Mouse (Mus musculus): ENCODE results near the gene Usf2. TPM values are rescaled to one million over a fixed set of nuclear protein-coding genes. Genes with fewer than 3 reads are reported as not detected.

The Usf2 gene
- polyA plus RNA-seq, 1 experiment = 88.6 TPM

DNA sequence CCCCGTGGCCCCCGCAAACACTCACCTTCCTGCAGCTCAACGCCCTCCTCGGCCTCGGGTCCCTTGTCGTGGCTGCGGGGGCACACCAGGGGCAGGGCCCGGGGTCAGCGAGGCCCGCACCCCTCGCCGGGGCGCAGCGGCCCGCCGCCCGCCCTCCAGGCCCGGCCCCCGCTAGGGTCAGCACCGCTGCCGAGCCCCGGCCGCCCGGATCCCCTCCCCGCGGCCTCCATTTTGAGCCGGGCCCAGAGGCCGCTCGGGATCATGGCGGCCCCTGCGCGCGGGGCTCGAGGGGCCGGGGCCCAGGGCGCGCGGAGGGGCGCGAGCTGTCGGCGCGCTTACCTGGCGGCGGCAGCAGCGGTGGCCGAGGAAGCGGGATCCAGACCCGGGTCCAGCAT lies 249 bp downstream of the Usf2 start:
- Histone ChIP-seq H3K4me3 (peak overlapping the region; percentile 32), H3K27me3 (ENCODE audit: control insufficient read depth, insufficient read depth, insufficient read length) (no peaks in the 10 kb centered on the region), H3K79me2 (ENCODE audit: control insufficient read depth, insufficient read depth) (peaks cover 8% of the 10 kb centered on the region), H3ac (ENCODE audit: control insufficient read depth, insufficient read length) (peak overlapping the region; percentile 89), H3K4me2 (ENCODE audit: low read depth) (no peak overlapping the region), H3K36me3 (ENCODE audit: control insufficient read depth, insufficient read depth) (no peaks in the 10 kb centered on the region)
- TF ChIP-seq MYOD1 (IDR thresholded peaks at IDR 0.05; ENCODE audit: control insufficient read depth in 1 of 3, insufficient read length in 2 of 3, low read depth in 2 of 3) (no peak), SRF (IDR thresholded peaks at IDR 0.05; ENCODE audit: control insufficient read depth, insufficient read length, low read depth) (no peak), POLR2A (IDR thresholded peaks at IDR 0.05; ENCODE audit: insufficient read length, low read depth) (no peak), REST (IDR thresholded peaks at IDR 0.05; ENCODE audit: insufficient read depth, insufficient read length) (no peak), TCF12 (IDR thresholded peaks at IDR 0.05; ENCODE audit: insufficient read depth, poor library complexity, severe bottlenecking) (no peak), CEBPB (IDR thresholded peaks at IDR 0.05; ENCODE audit: insufficient read depth, poor library complexity, severe bottlenecking) (no peak), POLR2AphosphoS2 (IDR thresholded peaks at IDR 0.05; ENCODE audit: insufficient read length, low read depth) (no peak), USF1 (IDR thresholded peaks at IDR 0.05; ENCODE audit: low read depth) (no peak), TCF3 (IDR thresholded peaks at IDR 0.05; ENCODE audit: insufficient read length, low read depth) (no peak), MAX (IDR thresholded peaks at IDR 0.05; ENCODE audit: low read depth) (no peak), MYOG (IDR thresholded peaks at IDR 0.05; ENCODE audit: control insufficient read depth in 1 of 3, insufficient read depth in 1 of 3, insufficient read length in 2 of 3, low read depth in 2 of 3) (no peak), E2F4 (IDR thresholded peaks at IDR 0.05; ENCODE audit: insufficient read depth) (no peak)

DNA sequence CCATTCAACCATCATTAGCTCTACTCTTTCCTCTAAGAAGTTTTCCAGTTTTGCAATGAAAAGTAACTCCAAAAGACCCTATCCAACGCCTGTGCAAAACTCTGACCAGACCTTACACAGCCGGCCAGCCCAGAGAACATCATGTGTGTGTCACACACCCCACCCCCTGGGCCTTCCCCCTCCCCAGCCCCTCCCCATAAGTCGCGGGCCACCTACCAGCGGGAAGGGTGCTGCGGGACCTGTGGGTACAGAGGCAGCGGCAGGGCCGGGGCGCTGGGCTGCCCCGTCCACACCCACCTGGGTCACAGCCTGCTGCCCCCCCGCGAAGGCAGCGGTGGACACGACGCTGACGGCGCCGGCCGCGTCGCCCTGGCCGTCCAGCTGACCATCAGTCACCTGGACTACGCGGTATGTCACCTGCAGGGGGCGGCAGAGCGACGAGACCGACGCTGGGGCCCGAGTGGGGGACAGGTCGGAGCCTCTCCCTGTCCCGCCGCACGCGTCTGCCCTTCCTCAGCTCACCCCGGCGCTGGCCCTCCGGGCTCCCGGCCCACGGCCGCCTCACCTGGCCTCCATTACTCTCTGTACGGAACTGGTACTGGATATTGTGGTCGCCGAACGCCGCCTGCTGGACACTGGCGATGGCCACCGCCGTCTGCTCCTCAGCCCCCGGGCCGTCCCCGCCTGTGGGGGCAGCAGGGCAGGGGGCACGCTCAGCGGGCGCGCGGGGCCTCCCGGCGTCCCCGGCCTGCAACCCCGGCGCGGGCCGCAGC lies 833 bp downstream of the Usf2 start:
- Histone ChIP-seq H3ac (ENCODE audit: control insufficient read depth, insufficient read length) (peak overlapping the region; percentile 89), H3K4me2 (ENCODE audit: low read depth) (peak overlapping the region; percentile 55), H3K27me3 (ENCODE audit: control insufficient read depth, insufficient read depth, insufficient read length) (no peaks in the 10 kb centered on the region), H3K79me2 (ENCODE audit: control insufficient read depth, insufficient read depth) (peaks cover 8% of the 10 kb centered on the region), H3K36me3 (ENCODE audit: control insufficient read depth, insufficient read depth) (no peaks in the 10 kb centered on the region), H3K4me3 (peak overlapping the region; percentile 32)
- TF ChIP-seq MYOD1 (IDR thresholded peaks at IDR 0.05; ENCODE audit: control insufficient read depth in 1 of 3, insufficient read length in 2 of 3, low read depth in 2 of 3) (peak in 2 of 3 experiments; percentile 41 to 65), MYOG (IDR thresholded peaks at IDR 0.05; ENCODE audit: control insufficient read depth in 1 of 3, insufficient read depth in 1 of 3, insufficient read length in 2 of 3, low read depth in 2 of 3) (peak in 2 of 3 experiments; percentile 65 to 76), POLR2A (IDR thresholded peaks at IDR 0.05; ENCODE audit: insufficient read length, low read depth) (peak; percentile 55), USF1 (IDR thresholded peaks at IDR 0.05; ENCODE audit: low read depth) (no peak), E2F4 (IDR thresholded peaks at IDR 0.05; ENCODE audit: insufficient read depth) (no peak)

DNA sequence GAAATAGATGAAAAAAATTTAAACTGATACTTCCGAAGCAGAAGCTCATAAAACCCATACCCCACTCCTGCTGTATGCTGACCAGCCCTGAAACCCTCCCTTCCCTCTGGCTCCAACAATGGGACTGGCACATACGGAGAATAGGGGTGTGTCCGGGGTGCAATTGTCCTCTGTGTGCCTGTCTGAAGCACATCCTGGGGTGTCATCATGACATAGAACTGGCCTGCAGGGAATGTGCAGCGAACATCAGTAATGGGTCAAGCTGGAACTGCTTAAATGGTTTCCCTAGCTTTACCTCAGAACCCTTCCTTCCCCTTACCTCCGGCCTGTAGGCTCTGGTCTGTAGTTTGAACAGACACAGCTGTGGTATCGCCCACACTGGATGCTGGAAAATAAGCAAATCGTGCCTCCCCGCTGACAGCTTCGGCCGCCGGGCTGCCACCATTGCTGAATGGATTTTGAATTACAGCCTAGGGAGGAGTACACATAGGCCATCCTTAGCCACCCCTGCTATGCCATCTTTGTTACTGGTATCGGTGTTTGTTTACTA lies 1.6 kb downstream of the Usf2 start:
- Histone ChIP-seq H3K4me3 (peak overlapping the region; percentile 32), H3K79me2 (ENCODE audit: control insufficient read depth, insufficient read depth) (peaks cover 8% of the 10 kb centered on the region), H3K36me3 (ENCODE audit: control insufficient read depth, insufficient read depth) (peaks cover 3% of the 10 kb centered on the region), H3ac (ENCODE audit: control insufficient read depth, insufficient read length) (peak overlapping the region; percentile 89), H3K4me2 (ENCODE audit: low read depth) (peak overlapping the region; percentile 55), H3K27me3 (ENCODE audit: control insufficient read depth, insufficient read depth, insufficient read length) (no peaks in the 10 kb centered on the region)
- TF ChIP-seq E2F4 (IDR thresholded peaks at IDR 0.05; ENCODE audit: insufficient read depth) = no peak
- TF ChIP-seq MYOG (IDR thresholded peaks at IDR 0.05; ENCODE audit: control insufficient read depth in 1 of 3, insufficient read depth in 1 of 3, insufficient read length in 2 of 3, low read depth in 2 of 3) = no peak

DNA sequence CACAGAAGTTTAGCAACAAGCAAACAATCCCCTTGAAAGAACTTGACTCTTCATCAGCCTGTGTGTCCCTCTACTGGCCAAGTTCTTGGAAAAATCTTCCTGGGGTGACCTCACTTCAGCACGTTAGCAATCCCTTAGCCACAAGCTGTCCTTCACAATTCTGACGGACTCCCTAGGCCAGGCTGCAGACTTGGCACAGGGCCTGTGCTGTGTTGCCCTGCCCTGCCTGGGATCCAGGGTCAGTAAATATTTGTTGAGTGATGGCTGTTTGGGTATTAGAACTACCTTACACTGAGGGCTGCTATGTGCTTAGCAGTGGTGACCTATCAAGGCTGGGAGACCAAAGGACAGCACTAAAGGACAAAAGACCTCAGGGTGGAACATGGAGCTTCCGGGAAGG lies 2.6 kb downstream of the Usf2 start:
- H3K36me3 ChIP-seq (ENCODE audit: control insufficient read depth, insufficient read depth) = peaks cover 6% of the 10 kb centered on the region
- H3K4me2 ChIP-seq (ENCODE audit: low read depth) = no peak overlapping the region
- TF ChIP-seq POLR2A (IDR thresholded peaks at IDR 0.05; ENCODE audit: insufficient read length, low read depth) (no peak), USF1 (IDR thresholded peaks at IDR 0.05; ENCODE audit: low read depth) (no peak), POLR2AphosphoS2 (IDR thresholded peaks at IDR 0.05; ENCODE audit: insufficient read length, low read depth) (no peak), TCF3 (IDR thresholded peaks at IDR 0.05; ENCODE audit: insufficient read length, low read depth) (no peak), TCF12 (IDR thresholded peaks at IDR 0.05; ENCODE audit: insufficient read depth, poor library complexity, severe bottlenecking) (no peak), E2F4 (IDR thresholded peaks at IDR 0.05; ENCODE audit: insufficient read depth) (no peak), MYOD1 (IDR thresholded peaks at IDR 0.05; ENCODE audit: control insufficient read depth in 1 of 3, insufficient read length in 2 of 3, low read depth in 2 of 3) (no peak), SRF (IDR thresholded peaks at IDR 0.05; ENCODE audit: control insufficient read depth, insufficient read length, low read depth) (no peak), MYOG (IDR thresholded peaks at IDR 0.05; ENCODE audit: control insufficient read depth in 1 of 3, insufficient read depth in 1 of 3, insufficient read length in 2 of 3, low read depth in 2 of 3) (no peak), REST (IDR thresholded peaks at IDR 0.05; ENCODE audit: insufficient read depth, insufficient read length) (no peak), MAX (IDR thresholded peaks at IDR 0.05; ENCODE audit: low read depth) (no peak), CEBPB (IDR thresholded peaks at IDR 0.05; ENCODE audit: insufficient read depth, poor library complexity, severe bottlenecking) (no peak)
- no peaks in the 10 kb centered on the region for H3K27me3 ChIP-seq (ENCODE audit: control insufficient read depth, insufficient read depth, insufficient read length)
- H3ac ChIP-seq (ENCODE audit: control insufficient read depth, insufficient read length) = no peak overlapping the region
- H3K79me2 ChIP-seq (ENCODE audit: control insufficient read depth, insufficient read depth) = peaks cover 8% of the 10 kb centered on the region
- no peak overlapping the region for H3K4me3 ChIP-seq

DNA sequence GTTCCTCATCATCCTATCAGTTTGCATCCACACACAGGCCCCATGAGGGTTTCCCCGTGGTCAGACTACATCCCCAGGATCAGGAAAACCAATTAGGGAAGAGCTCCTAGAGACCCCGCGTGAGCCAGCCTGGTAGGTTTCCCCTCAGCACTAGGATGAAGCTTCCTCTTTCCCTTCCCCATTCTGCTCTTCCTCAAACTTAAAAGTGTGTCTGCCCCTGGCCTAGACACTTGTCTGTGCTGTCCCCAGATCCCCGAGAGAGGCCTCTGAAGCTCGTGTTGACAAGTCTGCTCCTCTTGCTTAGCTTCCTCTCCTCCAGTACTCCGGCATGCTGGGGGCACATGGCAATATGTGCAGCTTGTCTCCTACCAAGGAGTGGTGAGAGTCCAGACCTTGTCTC lies 3.1 kb downstream of the Usf2 start:
- Histone ChIP-seq H3K4me3 (no peak overlapping the region), H3ac (ENCODE audit: control insufficient read depth, insufficient read length) (no peak overlapping the region), H3K79me2 (ENCODE audit: control insufficient read depth, insufficient read depth) (peaks cover 8% of the 10 kb centered on the region), H3K36me3 (ENCODE audit: control insufficient read depth, insufficient read depth) (peaks cover 6% of the 10 kb centered on the region), H3K4me2 (ENCODE audit: low read depth) (no peak overlapping the region), H3K27me3 (ENCODE audit: control insufficient read depth, insufficient read depth, insufficient read length) (no peaks in the 10 kb centered on the region)
- TF ChIP-seq POLR2A (IDR thresholded peaks at IDR 0.05; ENCODE audit: insufficient read length, low read depth) = no peak
- no peak for TF ChIP-seq E2F4 (IDR thresholded peaks at IDR 0.05; ENCODE audit: insufficient read depth)
- TF ChIP-seq USF1 (IDR thresholded peaks at IDR 0.05; ENCODE audit: low read depth) = no peak
- TF ChIP-seq MYOG (IDR thresholded peaks at IDR 0.05; ENCODE audit: control insufficient read depth in 1 of 3, insufficient read depth in 1 of 3, insufficient read length in 2 of 3, low read depth in 2 of 3) = no peak
- no peak for TF ChIP-seq CEBPB (IDR thresholded peaks at IDR 0.05; ENCODE audit: insufficient read depth, poor library complexity, severe bottlenecking)
- TF ChIP-seq SRF (IDR thresholded peaks at IDR 0.05; ENCODE audit: control insufficient read depth, insufficient read length, low read depth) = no peak
- no peak for TF ChIP-seq TCF12 (IDR thresholded peaks at IDR 0.05; ENCODE audit: insufficient read depth, poor library complexity, severe bottlenecking)
- no peak for TF ChIP-seq MAX (IDR thresholded peaks at IDR 0.05; ENCODE audit: low read depth)
- TF ChIP-seq MYOD1 (IDR thresholded peaks at IDR 0.05; ENCODE audit: control insufficient read depth in 1 of 3, insufficient read length in 2 of 3, low read depth in 2 of 3) = no peak

Measured in myocyte (in vitro differentiated cells).